Mouse (Mus musculus) kidney, postnatal 0 days (tissue): ENCODE measurements around the gene Fcgr2b. TPM values are rescaled to one million over a fixed set of nuclear protein-coding genes. Genes with fewer than 3 reads are reported as not detected.

Source experiments
- ATAC-seq: fragments of 200-750 bp; cut with Nextera tagmentation; replicated peaks from 2 replicates; pipeline ENCODE4 v1.8.0; 2017; ENCODE audit warnings: low read depth, moderate number of reproducible peaks, moderate TSS enrichment, moderate library complexity; ENCODE audit not compliant: low FRiP score
- DNase-seq: peaks from one replicate; pipeline ENCODE4 v3.0.0-alpha.2; 2016; ENCODE audit warnings: low spot score
- H3K27ac ChIP-seq: fragments of 300-500 bp; sonication (generic); 2 replicates; pipeline ENCODE4 v1.5.1; 2014; ENCODE audit warnings: mild to moderate bottlenecking
- H3K27me3 ChIP-seq: fragments of 300-500 bp; sonication (generic); 2 replicates; pipeline ENCODE4 v1.6.1; 2014; ENCODE audit warnings: low read length, mixed read lengths; ENCODE audit not compliant: insufficient read depth
- H3K36me3 ChIP-seq: fragments of 300-500 bp; sonication (generic); 2 replicates; pipeline ENCODE4 v1.6.1; 2014; ENCODE audit warnings: low read length, mixed read lengths; ENCODE audit not compliant: insufficient read depth
- H3K4me1 ChIP-seq: fragments of 300-500 bp; sonication (generic); replicated peaks from 2 replicates; pipeline ENCODE4 v1.6.1; 2014; ENCODE audit warnings: antibody characterized with exemption, low read length, mixed read lengths; ENCODE audit not compliant: insufficient read depth
- H3K4me2 ChIP-seq: fragments of 300-500 bp; sonication (generic); 2 replicates; pipeline ENCODE4 v1.6.1; 2014; ENCODE audit warnings: mild to moderate bottlenecking, low read length, moderate library complexity, mixed read lengths
- H3K4me3 ChIP-seq: fragments of 300-500 bp; sonication (generic); replicated peaks from 2 replicates; pipeline ENCODE4 v1.5.1; 2014; ENCODE audit warnings: low read depth, low read length
- H3K9ac ChIP-seq: fragments of 300-500 bp; sonication (generic); 2 replicates; pipeline ENCODE4 v1.6.1; 2014; ENCODE audit warnings: low read depth, low read length
- H3K9me3 ChIP-seq: fragments of 300-500 bp; sonication (generic); replicated peaks from 2 replicates; pipeline ENCODE4 v1.6.1; 2016; ENCODE audit warnings: low read length, inconsistent platforms, mixed read lengths
- CTCF ChIP-seq: IDR thresholded peaks from 2 replicates; pipeline ENCODE4 v1.5.1; 2016; ENCODE audit warnings: antibody characterized with exemption, low read depth, mild to moderate bottlenecking, moderate library complexity
- WGBS: fragments of 180-500 bp; shearing (Covaris S2); extraction: QIAGEN DNeasy Blood & Tissue Kit; methylation state at CpG from one replicate; pipeline ENCODE4 v1.1.7; 2014; 5-methylcytosine and 5-hydroxymethylcytosine counted together
- polyA plus RNA-seq: library from polyadenylated mRNA; unstranded; fragments of >200 nt; fragmentation: Nextera tagmentation; extraction: Ambion mirVana; gene quantifications from 2 replicates; pipeline ENCODE4 v1.2.1, GENCODE M21; 2015

Fcgr2b gene
- polyA plus RNA-seq, 1 experiment from 2014 or later: 8.0 TPM

DNA sequence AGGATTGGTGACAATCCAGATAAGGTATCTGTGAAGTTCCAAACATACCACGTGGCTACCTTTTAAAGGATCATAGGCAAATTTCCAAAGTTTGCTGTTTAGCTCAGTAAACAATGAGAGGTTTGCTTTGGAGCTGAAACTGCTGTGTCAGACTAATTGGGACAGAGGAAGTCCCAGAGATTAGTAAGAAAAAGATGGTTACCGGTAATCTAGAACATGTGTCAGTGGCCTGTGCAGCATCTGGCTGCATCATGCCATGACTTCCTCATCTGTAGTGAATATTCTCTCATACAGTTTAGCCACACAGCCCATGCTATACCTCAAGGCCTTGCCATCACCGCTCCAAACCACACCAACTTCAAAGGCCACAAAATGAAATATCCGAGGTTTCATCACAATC lies 3.4 kb downstream of the Fcgr2b start:
- no peak for TF ChIP-seq CTCF
- 75% methylated on average over 4 of the region's 4 CpGs for WGBS
- H3K9me3 ChIP-seq: no peaks in the 10 kb centered on the region
- DNase-seq (no peak), ATAC-seq (no peak)
- no peaks in the 10 kb centered on the region for H3K27me3 ChIP-seq
- H3K4me1 ChIP-seq: no peaks in the 10 kb centered on the region; the same call in 1 of the 2 replicates
- no peaks in the 10 kb centered on the region for H3K36me3 ChIP-seq
- H3K27ac ChIP-seq: no peak overlapping the region
- no peak overlapping the region for H3K4me2 ChIP-seq
- H3K4me3 ChIP-seq: no peak overlapping the region
- no peak overlapping the region for H3K9ac ChIP-seq

DNA sequence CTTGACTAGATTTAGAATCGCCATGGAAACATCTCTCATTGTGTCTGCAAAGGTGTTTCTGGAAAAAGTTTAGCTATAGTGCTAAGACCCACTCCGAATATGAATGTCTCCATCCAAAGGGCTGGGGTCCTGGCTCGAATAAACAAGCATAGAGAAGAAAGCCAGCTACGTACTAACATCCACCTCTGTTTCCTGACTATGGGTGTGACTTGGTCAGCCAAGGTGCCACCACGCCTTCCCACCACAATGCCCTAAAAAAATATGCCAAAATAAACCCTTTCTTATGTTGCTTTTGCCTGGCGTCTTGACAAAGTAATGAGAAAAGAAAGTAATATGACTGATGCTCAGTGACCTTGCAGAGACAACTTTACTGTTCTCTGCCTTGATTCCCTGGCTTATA lies 3.9 kb downstream of the Fcgr2b start:
- Histone ChIP-seq H3K9me3 (no peaks in the 10 kb centered on the region), H3K27ac (no peak overlapping the region), H3K9ac (no peak overlapping the region), H3K4me2 (no peak overlapping the region), H3K4me3 (no peak overlapping the region), H3K4me1 (no peaks in the 10 kb centered on the region; the same call in 1 of the 2 replicates), H3K36me3 (no peaks in the 10 kb centered on the region), H3K27me3 (no peaks in the 10 kb centered on the region)
- ATAC-seq: no peak
- TF ChIP-seq CTCF: no peak
- WGBS: 89% methylated on average over 6 of the region's 6 CpGs
- DNase-seq: no peak

DNA sequence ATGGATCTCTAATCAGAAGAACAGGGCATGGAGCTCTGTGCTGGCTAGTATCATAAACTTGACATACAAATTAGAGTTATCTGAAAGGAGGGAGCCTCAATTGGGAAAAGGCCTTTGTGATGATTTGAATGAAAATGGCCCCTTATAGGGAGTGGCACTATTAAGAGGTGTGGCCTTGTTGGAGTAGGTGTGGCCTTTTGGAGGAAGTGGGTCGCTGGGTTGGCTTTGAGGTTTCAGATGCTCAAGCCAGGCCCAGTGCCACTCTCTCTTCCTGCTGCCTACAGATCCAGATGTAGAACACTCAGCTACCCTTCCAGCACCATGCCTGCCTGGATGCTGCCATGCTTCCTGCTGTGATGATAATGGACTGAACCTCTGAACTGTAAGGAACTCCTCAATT lies 7.8 kb downstream of the Fcgr2b start:
- H3K4me1 ChIP-seq: no peaks in the 10 kb centered on the region
- ATAC-seq: no peak
- no peak overlapping the region for H3K9ac ChIP-seq
- H3K27ac ChIP-seq: no peak overlapping the region
- H3K4me3 ChIP-seq: no peak overlapping the region
- H3K9me3 ChIP-seq: no peaks in the 10 kb centered on the region
- no peak for TF ChIP-seq CTCF
- H3K27me3 ChIP-seq: no peaks in the 10 kb centered on the region
- WGBS: 78% methylated on average over 1 of the region's 1 CpGs
- H3K36me3 ChIP-seq: no peaks in the 10 kb centered on the region
- no peak for DNase-seq
- no peak overlapping the region for H3K4me2 ChIP-seq

DNA sequence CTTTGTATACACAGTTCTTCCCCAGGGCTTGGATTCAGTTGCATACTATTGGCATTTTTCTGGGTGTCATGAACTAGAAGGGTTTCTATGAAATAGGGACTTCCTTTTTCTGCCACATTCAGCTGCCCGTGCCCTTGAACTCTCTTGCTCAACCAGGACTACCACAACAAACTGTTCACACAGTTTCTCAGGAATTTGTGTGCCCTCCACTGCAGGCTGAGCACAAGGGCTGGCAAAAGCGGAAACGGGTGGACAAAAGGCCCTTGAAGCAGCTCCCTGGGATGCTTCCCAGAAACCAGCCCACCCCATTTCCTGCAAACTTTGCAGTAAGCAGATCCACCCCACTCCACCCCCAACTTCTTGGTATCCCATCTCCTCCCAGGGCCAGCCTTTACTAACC lies 8.8 kb downstream of the Fcgr2b start:
- Histone ChIP-seq H3K4me3 (no peak overlapping the region), H3K9me3 (no peaks in the 10 kb centered on the region), H3K27ac (no peak overlapping the region), H3K4me2 (no peak overlapping the region), H3K9ac (no peak overlapping the region), H3K27me3 (no peaks in the 10 kb centered on the region), H3K4me1 (0 out of 2 replicates have a peak, but pooled peaks cover 5% of the 10 kb centered on the region), H3K36me3 (no peaks in the 10 kb centered on the region)
- ATAC-seq (no peak), DNase-seq (no peak)
- WGBS: 73% methylated on average over 3 of the region's 3 CpGs
- TF ChIP-seq CTCF: no peak

DNA sequence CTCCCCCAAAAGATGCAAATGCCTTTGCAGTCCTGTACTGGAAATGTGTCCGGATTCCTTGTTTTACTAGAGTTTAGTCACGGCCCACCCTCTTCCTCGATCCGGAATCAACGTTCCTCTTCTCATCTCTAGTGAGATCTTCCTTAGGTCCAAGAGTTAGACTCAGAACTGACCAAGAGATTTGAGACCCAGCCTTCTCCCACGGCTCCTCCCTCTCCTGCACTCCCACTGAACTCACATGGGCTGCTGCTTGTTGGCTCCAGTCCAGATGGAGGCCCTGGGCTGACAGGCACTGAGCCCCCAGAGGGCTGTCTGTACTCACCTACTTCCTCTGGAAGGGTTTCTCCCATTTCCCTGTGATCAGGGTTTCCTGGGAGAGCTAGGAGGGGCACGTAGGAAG lies 13.3 kb downstream of the Fcgr2b start:
- no peaks in the 10 kb centered on the region for H3K36me3 ChIP-seq
- no peaks in the 10 kb centered on the region for H3K27me3 ChIP-seq
- H3K27ac ChIP-seq: no peak overlapping the region
- no peak overlapping the region for H3K4me2 ChIP-seq
- ATAC-seq: no peak; the same call in 1 of the 2 replicates
- no peak overlapping the region for H3K4me3 ChIP-seq
- DNase-seq: peak; percentile 59
- H3K9ac ChIP-seq: no peak overlapping the region
- H3K4me1 ChIP-seq: 0 out of 2 replicates have a peak, but pooled peaks cover 5% of the 10 kb centered on the region
- 49% methylated on average over 7 of the region's 7 CpGs for WGBS
- H3K9me3 ChIP-seq: no peaks in the 10 kb centered on the region
- no peak for TF ChIP-seq CTCF

DNA sequence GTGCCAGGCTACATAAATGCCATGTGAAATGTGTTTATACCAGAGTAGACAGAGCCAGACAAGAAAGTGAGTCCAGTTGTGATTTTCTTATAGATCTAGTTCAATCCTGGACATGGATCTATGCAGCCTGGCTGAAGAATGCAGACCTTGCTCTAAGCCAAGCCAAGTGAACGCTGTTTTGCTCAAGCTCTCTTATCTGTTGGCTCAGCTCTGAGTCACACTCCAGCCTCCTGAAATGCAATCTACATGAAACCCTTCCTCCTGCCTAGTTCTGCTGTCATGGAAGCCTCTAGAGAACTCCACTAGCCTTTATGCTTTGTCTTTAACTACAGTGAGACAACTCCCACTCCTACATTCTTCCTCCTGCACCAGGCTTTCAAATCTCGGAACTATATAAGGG lies 14.0 kb downstream of the Fcgr2b start:
- no peak overlapping the region for H3K9ac ChIP-seq
- H3K4me3 ChIP-seq: no peak overlapping the region
- 49% methylated on average over 2 of the region's 2 CpGs for WGBS
- peak; percentile 14 for DNase-seq
- no peak for ATAC-seq
- H3K27ac ChIP-seq: no peak overlapping the region
- H3K27me3 ChIP-seq: no peaks in the 10 kb centered on the region
- no peak for TF ChIP-seq CTCF
- no peak overlapping the region for H3K4me2 ChIP-seq
- 0 out of 2 replicates have a peak, but pooled peaks cover 5% of the 10 kb centered on the region for H3K4me1 ChIP-seq
- H3K36me3 ChIP-seq: no peaks in the 10 kb centered on the region
- H3K9me3 ChIP-seq: no peaks in the 10 kb centered on the region

DNA sequence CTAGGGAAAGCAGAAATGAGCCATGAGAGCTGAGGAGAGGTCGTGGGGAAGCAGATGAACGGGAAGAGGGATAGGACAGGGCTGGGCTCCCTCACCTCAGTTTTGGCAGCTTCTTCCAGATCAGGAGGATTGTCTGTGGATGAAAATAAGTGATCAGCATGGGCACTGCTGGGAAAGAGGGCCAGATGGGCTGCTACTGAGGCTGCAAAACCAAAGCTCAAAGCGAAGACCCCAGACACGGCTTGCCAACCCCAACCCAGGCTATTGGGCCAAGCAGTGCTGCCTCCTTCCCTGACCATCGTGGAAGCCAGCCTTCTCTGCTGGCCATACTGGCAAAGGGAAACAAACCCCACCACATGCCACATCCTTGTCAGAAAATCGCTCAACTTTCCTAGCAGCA lies 15.2 kb downstream of the Fcgr2b start:
- ATAC-seq (no peak), DNase-seq (no peak)
- H3K27me3 ChIP-seq: no peaks in the 10 kb centered on the region
- WGBS: 85% methylated on average over 6 of the region's 6 CpGs
- H3K4me1 ChIP-seq: 0 out of 2 replicates have a peak, but pooled peaks cover 5% of the 10 kb centered on the region
- H3K27ac ChIP-seq: no peak overlapping the region
- TF ChIP-seq CTCF: no peak
- H3K36me3 ChIP-seq: no peaks in the 10 kb centered on the region
- H3K9me3 ChIP-seq: no peaks in the 10 kb centered on the region
- no peak overlapping the region for H3K4me2 ChIP-seq
- H3K9ac ChIP-seq: no peak overlapping the region
- no peak overlapping the region for H3K4me3 ChIP-seq
